Mouse (Mus musculus): Measurements from ENCODE around the gene Tcl1b5. TPM values are rescaled to one million over a fixed set of nuclear protein-coding genes. Genes with fewer than 3 reads are reported as not detected.
"Not testable (repeated sequence)": the region's sequence is repeated elsewhere in the genome, so short reads cannot be mapped to it uniquely, and the experiment has no call there.

Tcl1b5 gene
- not detected in 2 replicates for total RNA-seq (2021)
- long read RNA-seq = 0 reads

DNA sequence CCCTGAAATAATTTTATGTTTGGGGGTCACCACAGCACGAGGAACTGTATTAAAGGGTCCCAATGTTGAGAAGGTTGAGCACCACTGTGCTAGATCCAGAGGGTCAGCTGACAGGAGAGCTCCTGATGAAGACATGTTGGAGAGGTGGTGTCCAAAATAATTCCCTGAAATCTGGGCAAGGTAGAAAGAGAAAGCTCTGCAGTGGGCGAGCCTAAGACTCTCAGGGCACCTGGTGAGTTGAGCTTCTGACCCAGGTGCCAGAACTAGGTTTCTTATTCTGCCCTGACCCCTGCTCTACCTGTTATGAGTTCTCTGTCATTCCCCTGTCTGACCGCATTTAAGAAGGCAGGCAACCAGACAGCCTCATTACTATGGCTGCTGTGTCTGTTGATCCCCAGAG is at the start of gene Tcl1b5:
Gene Tcl1b5 (plus strand): TSS at position 301 of the 400 bp plus-strand sequence.
- DNase-seq = not testable (repeated sequence)

DNA sequence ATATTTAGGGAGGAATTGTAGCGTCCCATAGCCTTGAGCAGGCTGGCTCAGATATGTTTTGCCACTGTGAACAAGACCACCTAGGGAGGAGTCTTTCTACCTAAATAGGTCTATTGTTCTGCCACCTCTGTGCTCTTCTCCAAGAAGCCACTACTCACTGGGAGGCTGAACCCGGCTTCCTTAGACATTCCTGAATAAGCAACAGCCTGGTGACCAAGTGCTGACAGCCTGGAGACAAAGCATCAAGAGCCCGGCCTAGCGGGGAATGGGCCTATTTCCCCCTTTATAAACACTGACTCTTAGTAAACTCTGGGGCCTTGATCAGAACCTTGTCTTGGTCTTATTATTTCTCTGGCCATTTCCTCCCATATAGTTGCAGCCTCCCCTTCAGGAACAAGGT is 49.6 kb upstream of the Tcl1b5 start:
- no peak for DNase-seq

DNA sequence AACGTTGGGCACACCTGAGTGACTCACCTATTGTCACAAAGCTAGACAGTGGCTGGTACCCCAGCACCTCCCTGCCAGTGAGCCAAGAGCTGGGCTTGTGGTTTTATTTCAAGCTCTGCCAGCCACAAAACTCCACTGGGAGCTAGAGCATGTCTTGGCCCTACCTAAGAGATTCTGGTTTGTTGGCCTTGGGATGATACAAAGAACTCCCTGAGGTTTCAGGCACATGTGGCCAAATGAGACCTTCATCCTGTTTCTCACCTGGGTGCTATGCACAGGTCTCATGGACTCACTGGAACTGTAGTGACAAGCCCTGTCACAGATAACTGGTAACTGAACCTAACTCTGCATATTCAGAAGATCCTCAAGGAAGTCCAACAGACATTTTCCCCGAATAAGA is 48.5 kb upstream of the Tcl1b5 start:
- no peak for DNase-seq

DNA sequence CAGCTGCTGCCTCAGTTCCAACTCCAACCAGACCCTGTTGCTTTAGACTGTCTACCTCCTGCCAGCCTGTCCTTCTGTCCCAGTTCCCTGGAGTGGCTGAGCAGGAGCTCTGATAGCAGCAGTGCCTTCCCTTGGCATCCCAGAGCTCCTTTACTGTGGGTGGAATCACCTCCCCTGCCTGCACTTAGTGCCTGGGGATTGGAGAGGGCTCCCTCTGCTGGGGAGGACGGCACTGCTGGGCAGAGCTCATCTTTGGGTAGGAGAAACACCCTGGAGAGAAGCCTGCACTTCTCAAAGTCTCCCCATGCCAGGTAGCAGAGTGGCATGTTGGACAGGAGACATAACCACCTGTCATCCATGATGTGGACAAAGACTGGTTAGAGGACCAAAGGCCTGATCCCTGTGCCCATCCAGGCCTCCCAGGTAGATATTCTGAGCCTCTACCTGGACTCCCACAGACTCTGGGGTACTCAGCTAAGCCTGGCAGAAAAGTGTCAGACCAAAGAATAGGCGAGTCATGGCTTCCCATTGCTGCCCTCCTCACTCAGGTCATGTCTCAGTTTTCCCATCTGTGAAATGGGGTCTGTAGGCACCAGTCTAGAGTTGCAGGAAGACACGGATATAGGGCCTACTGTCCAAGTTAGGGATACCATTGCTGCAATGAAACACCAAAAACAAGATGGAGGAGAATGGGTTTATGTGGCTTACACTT is 46.5 kb upstream of the Tcl1b5 start:
- not testable (repeated sequence) for DNase-seq

DNA sequence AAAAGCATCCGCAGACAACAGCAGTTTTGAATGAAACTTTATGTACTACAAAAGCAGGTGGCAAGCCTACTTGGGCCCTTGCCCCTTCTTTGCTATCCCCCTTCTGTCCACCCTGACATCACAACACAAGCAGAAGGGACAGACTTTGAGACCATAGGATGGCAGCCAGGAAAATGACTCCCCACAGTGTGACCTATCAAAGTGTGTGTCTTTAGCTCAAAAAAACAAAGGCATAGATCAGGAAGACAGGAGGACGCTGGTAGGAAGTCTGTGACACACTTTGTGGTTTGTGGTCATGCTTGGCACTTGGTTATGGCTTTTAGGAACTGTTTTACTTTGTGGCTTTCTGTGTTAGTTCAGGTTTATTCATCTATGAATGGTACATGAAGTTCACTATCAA is 42.0 kb upstream of the Tcl1b5 start:
- not testable (repeated sequence) for DNase-seq

DNA sequence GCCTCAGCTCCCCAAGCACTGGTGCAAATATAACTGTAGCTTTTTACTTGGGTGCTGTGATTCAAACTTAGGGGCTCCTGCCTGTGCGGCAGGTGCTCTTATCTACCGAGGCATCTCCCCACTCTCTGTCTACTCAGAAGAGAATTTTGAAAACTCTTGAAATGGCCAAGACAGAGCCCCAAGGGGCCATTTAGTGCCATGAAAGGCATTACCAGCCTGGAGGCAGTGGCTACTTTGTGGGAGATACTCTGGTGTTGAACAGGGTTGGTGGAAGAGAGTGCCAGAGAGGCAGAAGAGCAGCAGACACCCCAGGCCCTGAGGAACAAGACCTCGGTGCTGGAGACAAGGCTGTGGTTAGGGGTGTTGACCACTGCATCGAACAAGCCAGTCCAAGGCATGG is 41.3 kb upstream of the Tcl1b5 start:
- not testable (repeated sequence) for DNase-seq

DNA sequence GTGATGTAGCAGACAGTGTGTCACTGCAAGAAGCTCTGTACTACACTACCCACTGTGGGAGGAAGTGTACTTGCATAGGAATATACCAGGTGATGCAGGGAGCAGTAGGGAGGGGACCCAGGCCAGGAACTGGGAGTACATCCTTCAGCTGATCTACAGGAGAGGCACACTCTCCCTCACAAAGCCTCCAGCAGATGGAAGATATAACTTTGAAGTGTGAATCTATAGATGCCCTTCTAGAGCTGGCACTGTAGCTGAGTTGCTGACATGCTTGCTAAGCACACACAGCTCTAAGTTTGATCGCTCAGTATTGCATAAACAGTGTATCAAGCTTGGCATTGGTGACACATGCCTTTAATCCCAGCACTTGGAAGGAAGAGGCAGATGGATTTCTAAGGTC is 38.4 kb upstream of the Tcl1b5 start:
- not testable (repeated sequence) for DNase-seq

DNA sequence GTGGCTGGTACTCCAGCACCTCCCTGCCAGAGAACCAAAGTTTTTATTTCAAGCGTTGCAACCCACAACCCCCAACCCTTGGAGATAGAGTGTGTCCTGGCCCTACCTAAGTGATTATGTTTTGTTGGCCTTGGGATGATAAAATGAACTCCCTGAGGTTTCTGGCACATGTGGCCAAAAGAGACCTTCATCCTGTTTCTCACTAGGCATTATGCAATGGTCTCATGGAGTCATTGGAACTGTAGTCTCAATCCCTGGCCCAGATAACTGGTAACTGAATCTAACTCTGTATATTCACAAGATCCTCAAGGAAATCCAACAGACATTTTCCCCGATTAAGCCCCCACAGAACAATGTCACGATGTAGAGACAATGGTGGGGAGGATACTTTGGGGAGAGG is 33.0 kb upstream of the Tcl1b5 start:
- DNase-seq = no peak

DNA sequence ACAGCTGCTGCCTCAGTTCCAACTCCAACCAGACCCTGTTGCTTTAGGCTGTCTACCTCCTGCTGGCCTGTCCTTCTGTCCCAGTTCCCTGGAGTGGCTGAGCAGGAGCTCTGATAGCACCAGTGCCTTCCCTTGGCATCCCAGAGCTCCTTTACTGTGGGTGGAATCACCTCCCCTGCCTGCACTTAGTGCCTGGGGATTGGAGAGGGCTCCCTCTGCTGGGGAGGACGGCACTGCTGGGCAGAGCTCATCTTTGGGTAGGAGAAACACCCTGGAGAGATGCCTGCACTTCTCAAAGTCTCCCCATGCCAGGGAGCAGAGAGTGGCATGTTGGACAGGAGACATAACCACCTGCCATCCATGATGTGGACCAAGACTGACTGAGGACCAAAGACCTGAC is 31.2 kb upstream of the Tcl1b5 start:
- DNase-seq = not testable (repeated sequence)

DNA sequence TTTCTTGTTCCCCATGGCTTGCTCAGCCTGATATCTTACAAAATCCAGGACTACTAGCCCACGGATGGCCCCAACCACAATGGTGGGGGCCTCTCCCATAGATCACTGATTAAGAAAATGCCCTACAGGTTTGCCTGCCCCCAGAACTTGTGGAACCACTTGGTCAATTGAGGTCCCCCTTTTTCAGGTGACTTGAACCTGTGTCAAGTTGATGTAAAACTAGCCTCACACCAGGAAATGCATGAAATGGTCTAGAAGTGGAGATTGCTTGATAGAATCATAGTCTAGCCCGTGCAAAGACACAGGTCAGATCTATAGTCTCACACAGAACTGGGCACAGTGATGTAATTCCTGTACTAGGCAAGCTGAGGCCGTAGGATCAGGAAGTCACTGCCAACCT is 30.4 kb upstream of the Tcl1b5 start, which contains the start of gene Tcl1b2:
Gene Tcl1b2 (plus strand): TSS at position 301 of the 400 bp plus-strand sequence.
- DNase-seq = no peak

DNA sequence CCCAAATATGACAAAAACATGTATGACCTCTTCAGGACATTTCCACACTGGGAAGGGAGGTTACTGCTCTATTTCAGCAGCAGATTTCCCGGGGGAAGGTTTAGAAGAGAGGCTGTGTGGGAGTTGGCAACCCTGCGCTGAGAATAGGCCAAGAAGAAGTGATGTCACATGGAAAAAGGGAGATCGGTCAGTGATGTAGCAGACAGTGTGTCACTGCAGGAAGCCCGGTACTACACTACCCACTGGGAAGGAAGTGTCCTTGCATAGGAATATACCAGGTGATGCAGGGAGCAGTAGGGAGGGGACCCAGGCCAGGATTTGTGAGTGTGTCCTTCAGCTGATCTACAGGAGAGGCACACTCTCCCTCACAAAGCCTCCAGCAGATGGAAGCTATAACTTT is 20.9 kb upstream of the Tcl1b5 start:
- DNase-seq = not testable (repeated sequence)

DNA sequence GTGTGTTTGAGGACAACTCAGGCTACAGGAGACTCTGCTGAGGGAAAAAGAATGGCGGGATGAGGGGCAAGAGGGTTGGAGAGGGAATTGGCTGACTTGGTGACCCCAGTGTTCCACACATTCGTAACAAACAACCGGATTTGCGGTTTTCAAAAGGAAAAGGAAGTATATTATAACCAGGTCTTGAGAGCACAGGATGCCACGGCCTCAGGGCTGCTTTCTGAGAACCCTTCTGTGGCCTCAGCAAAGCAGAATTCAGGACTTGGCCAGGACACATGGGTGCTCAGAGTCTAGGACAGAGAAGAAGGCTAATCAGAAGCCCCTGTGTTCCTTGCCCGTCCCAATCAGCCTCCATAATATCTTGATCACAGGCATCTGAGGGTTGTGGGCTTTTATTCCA is 17.3 kb upstream of the Tcl1b5 start:
- no peak for DNase-seq

DNA sequence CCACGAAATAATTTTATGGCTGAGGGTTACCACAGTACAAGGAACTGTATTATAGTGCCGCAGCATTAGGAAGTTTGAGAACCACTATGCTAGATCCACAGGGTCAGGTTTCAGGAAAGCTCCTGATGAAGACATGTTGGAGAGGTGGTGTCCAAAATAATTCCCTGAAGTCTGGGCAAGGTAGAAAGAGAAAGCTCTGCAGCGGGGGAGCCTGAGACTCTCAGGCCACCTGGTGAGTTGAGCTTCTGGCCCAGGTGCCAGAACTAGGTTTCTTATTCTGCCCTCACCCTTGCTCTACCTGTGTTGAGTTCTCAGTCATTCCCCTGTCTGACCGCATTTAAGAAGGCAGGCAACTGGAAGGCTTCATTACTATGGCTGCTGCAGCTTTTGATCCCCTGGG is 16.8 kb upstream of the Tcl1b5 start, which contains the start of gene Tcl1b1:
Gene Tcl1b1 (plus strand): TSS at position 301 of the 400 bp plus-strand sequence.
- no peak for DNase-seq

DNA sequence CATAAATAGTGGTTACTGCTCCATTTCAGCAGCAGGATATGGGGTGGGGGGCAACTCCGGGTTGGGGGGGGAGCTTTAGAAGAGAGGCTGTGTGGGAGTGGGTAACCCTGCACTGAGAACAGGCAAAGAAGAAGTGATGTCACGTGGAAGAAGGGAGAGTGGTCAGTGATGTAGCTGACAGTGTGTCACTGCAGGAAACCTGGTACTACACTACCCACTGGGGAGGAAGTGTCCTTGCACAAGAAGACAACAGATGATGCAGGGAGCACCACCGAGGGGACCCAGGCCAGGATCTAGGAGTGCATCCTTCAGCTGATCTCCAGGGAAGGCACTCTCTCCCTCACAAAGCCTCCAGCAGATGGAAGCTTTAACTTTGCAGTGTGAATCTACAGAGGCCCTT is 9.4 kb upstream of the Tcl1b5 start:
- no peak for DNase-seq

DNA sequence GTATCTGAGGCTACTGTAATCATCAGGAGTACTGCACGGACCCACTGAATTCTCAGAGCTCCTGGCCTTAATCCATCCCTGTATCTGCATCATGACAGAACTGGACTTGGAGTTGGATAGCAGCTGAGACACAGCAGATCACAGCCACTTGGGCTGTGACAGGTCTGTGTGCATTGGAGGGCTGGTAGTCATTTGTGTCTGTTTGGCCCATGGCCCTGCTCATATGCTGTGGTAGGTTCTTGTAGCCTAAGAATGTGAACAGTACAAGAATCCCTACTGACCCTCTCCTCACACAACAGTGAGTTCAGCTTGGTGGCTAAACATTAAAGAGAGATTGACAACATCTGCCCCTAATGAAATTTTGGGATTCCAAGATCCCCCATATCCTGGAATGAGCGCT is 2.8 kb upstream of the Tcl1b5 start:
- DNase-seq = no peak

DNA sequence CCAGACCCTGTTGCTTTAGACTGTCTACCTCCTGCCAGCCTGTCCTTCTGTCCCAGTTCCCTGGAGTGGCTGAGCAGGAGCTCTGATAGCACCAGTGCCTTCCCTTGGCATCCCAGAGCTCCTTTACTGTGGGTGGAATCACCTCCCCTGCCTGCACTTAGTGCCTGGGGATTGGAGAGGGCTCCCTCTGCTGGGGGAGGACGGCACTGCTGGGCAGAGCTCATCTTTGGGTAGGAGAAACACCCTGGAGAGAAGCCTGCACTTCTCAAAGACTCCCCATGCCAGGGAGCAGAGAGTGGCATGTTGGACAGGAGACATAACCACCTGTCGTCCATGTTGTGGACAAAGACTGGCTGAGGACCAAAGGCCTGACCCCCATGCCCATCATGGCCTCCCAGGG is 1.8 kb upstream of the Tcl1b5 start:
- peak; percentile 79 for DNase-seq

DNA sequence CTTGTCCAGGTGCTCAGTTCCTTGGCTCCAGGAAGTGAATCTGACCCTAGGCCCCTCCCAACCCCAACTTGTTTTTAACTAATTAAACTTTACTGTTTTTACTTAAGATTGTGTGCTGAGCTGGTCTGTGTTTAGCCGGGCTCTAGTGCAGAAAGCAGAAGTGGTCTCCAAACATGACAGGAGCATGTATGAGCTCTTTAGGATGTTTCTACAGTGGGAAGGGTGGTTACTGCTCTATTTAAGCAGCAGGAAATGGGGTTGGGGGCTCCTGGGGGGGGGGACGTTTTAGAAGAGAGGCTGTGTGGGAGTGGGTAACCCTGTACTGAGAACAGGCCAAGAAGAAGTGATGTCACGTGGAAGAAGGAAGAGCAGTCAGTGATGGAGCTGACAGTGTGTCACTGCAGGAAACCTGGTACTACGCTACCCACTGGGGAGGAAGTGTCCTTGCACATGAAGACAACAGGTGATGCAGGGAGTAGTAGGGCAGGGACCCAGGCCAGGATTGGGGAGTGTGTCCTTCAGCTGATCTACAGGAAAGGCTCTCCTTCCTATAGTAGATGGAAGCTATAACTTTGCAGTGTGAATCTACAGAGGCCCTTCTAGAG is 5.0 kb downstream of the Tcl1b5 start:
- not testable (repeated sequence) for DNase-seq

DNA sequence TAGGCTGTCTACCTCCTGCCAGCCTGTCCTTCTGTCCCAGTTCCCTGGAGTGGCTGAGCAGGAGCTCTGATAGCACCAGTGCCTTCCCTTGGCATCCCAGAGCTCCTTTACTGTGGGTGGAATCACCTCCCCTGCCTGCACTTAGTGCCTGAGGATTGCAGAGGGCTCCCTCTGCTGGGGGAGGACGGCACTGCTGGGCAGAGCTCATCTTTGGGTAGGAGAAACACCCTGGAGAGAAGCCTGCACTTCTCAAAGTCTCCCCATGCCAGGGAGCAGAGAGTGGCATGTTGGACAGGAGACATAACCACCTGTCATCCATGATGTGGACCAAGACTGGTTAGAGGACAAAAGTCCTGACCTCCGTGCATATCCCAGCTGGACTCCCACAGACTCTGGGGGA is 12.8 kb downstream of the Tcl1b5 start:
- DNase-seq = peak; percentile 26

DNA sequence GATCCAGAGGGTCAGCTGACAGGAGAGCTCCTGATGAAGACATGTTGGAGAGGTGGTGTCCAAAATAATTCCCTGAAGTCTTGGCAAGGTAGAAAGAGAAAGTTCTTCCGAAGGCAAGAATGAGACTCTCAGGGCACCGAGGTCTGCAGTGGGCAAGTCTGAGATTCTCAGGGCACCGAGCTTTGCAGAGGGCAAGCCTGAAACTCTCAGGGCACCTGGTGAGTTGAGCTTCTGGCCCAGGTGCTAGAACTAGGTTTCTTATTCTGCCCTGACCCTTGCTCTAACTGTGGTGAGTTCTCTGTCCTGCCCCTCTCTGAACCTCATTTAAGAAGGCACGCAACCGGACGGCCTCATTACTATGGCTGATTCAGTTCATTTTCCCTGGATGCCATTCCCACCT is 14.6 kb downstream of the Tcl1b5 start, which contains the start of gene Tcl1b3:
Gene Tcl1b3 (plus strand): TSS at position 301 of the 400 bp plus-strand sequence.
- DNase-seq = not testable (repeated sequence)

DNA sequence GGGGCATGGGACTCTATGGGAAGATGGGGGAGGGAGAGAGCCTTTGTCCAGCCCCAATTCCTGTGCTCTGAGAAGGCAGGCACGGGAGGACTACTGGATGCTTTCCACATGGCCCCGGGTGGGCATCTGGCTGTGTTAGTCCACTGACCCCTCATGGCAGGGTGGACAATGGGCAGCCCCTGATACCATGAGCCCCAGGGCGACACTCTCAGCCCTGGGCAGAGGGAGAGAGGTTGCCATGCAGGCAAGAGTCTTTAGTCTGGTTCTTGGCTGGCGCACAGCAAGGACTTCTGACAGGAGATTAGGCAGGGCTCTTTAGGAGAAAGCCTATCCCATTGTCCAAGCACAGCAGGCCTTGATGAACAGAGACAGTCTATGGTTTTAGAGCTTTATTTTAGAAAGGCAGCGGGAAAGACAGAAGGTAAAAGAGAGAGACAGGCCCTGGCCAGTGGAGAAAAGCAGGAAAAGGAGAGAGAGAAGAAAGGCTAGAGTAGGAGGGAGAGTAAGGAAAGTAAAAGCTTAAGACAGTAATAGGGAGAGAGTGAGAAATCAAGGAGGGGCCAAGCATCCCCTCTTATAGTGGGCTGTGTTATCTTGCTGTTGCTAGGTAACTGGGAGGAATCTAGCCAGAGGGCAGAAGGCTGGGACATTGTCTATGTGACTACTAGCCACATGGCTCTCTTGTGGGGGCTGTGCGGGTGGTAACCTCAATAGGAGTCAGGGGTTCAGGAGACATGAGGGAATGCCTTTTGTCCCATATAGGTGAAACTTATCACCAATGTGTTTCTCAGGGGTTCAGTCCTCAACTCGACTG is 23.7 kb downstream of the Tcl1b5 start:
- DNase-seq = not testable (repeated sequence)

DNA sequence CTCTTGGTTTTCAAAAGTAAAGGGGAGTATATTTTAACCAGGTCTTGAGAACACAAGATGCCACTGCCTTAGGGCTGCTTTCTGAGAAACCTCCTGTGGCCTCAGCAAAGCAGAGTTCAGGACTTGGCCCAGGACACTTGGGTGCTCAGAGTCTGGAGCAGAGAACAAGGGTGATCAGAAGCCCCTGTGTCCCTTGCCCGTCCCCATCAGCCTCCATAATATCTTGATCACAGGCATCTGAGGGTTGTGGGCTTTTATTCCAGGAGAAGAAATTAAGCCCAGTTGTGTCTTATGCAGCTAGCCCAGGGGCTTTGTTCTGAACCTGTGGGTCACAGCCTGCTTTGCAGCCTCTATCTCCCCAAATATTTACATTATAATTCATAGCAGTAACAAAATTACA is 25.5 kb downstream of the Tcl1b5 start, which contains the start of gene Tcl1b4:
Gene Tcl1b4 (plus strand): TSS at position 301 of the 400 bp plus-strand sequence.
- not testable (repeated sequence) for DNase-seq

DNA sequence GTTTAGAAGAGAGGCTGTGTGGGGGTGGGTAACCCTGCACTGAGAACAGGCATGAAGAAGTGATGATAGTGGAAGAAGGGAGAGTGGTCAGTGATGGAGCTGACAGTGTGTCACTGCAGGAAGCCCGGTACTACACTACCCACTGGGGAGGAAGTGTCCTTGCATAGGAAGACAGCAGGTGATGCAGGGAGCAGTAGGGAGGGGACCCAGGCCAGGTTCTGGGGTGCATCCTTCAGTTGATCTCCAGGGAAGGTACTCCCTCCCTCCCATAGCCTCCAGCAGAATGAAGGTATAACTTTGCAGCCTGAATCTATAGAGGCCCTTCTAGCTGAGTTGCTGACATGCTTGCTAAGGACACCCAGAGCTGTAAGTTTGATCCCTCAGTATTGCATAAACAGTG is 30.9 kb downstream of the Tcl1b5 start:
- DNase-seq = no peak

DNA sequence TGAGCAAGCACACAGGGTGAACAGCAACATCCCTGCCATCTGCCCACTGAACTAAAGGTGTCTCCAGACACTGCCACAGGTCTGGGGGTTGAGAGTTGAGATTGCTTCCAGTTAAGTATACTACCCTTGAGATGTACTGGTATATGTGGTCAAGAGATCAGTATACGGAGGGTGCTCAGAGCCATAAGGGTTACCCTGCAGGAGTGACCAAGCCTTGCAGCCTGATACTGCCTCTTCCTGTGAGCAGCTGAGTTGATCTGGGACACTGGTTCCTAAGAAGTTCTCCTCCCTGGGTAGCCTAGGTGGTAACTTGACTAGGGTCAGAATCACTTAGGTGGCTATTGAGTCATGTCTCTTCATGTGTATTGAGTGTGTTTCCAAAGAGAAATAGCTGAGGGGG is 32.3 kb downstream of the Tcl1b5 start:
- DNase-seq = no peak
